Mouse (Mus musculus) frontal cortex, postnatal 14 days (tissue): Measurements from ENCODE around the gene Abcd4.

Experiments
- DNase-seq, 2 experiments: peaks; one replicate each; pipeline ENCODE4 v3.0.0; 2022; ENCODE audit warnings: low spot score in 2 of 2

Abcd4 gene

GRCm38 (mm10) chr12:84616977-84617630, at the start of gene Abcd4:
Abcd4 (minus strand) TSS chr12:84617413.
- DNase-seq: peak; percentile 88 to 90

- DNase-seq: peak in 1 of 2 experiments; percentile 71
These were observed 36.7 kb upstream of the Abcd4 start for GRCm38 (mm10) chr12:84653912-84654311.

- DNase-seq: no peak
These were observed 33.0 kb upstream of the Abcd4 start for GRCm38 (mm10) chr12:84650234-84650633.

GRCm38 (mm10) chr12:84640654-84641053, 23.4 kb upstream of the Abcd4 start, which contains the start of gene Vrtn:
Vrtn (plus strand) TSS chr12:84641019.
- DNase-seq: no peak

- DNase-seq: no peak
These were observed 23.0 kb upstream of the Abcd4 start for GRCm38 (mm10) chr12:84640253-84640652.

GRCm38 (mm10) chr12:84631867-84632266, 14.7 kb upstream of the Abcd4 start:
- DNase-seq: no peak

- no peak for DNase-seq
These were observed 7.9 kb upstream of the Abcd4 start for GRCm38 (mm10) chr12:84625116-84625515.

GRCm38 (mm10) chr12:84624601-84625000, 7.4 kb upstream of the Abcd4 start:
- no peak for DNase-seq

- DNase-seq: no peak
These were observed 3.8 kb upstream of the Abcd4 start for GRCm38 (mm10) chr12:84620975-84621374.

GRCm38 (mm10) chr12:84617663-84618062, 450 bp upstream of the Abcd4 start:
- DNase-seq: no peak

GRCm38 (mm10) chr12:84614524-84614923, 2.7 kb downstream of the Abcd4 start:
- DNase-seq: no peak

- DNase-seq: no peak
These were observed 3.2 kb downstream of the Abcd4 start for GRCm38 (mm10) chr12:84614001-84614400.

GRCm38 (mm10) chr12:84612518-84612917, 4.7 kb downstream of the Abcd4 start:
- no peak for DNase-seq

GRCm38 (mm10) chr12:84611718-84612117, 5.5 kb downstream of the Abcd4 start:
- no peak for DNase-seq

- DNase-seq: no peak
These were observed 11.4 kb downstream of the Abcd4 start for GRCm38 (mm10) chr12:84605860-84606259.

GRCm38 (mm10) chr12:84604001-84604400, 13.2 kb downstream of the Abcd4 start:
- DNase-seq: no peak

GRCm38 (mm10) chr12:84598324-84598723, 18.9 kb downstream of the Abcd4 start:
- no peak for DNase-seq

GRCm38 (mm10) chr12:84589825-84590761, 27.1 kb downstream of the Abcd4 start:
- DNase-seq: peak; percentile 84 to 94

GRCm38 (mm10) chr12:84581285-84581684, 35.9 kb downstream of the Abcd4 start:
- DNase-seq: no peak

GRCm38 (mm10) chr12:84578440-84578770, 38.8 kb downstream of the Abcd4 start:
- no peak for DNase-seq

- no peak for DNase-seq
These were observed 39.3 kb downstream of the Abcd4 start for GRCm38 (mm10) chr12:84577768-84578439.

- DNase-seq: no peak
These were observed 44.1 kb downstream of the Abcd4 start for GRCm38 (mm10) chr12:84573094-84573493.
